Mouse (Mus musculus): Measurements from ENCODE around the gene Mtus2. TPM values are rescaled to one million over a fixed set of nuclear protein-coding genes. Genes with fewer than 3 reads are reported as not detected.

The Mtus2 gene
- total RNA-seq, 2 experiments from 2014 or later = 38.4 to 42.0 TPM

- no peak for TF ChIP-seq CTCF (IDR thresholded peaks at IDR 0.05)
- intact Hi-C loops (cut with DNase I) = no loop called here
- peak; percentile 33 to 36 for DNase-seq (ENCODE audit: extremely low spot score in 1 of 2, low spot score in 2 of 2)
- peak overlapping the region; percentile 96 for H3K27ac ChIP-seq
- H3K4me3 ChIP-seq = peak overlapping the region; percentile 66
These were observed 2.0 kb downstream of the Mtus2 start for GRCm38 (mm10) chr5:147959088-147959487.

GRCm38 (mm10) chr5:147960793-147961192, 3.7 kb downstream of the Mtus2 start:
- no peak overlapping the region for H3K27ac ChIP-seq
- H3K4me3 ChIP-seq = no peak overlapping the region
- intact Hi-C loops (cut with DNase I) = no loop called here
- DNase-seq (ENCODE audit: extremely low spot score in 1 of 2, low spot score in 2 of 2) = no peak
- TF ChIP-seq CTCF (IDR thresholded peaks at IDR 0.05) = peak; percentile 29

- Histone ChIP-seq H3K4me3 (no peak overlapping the region), H3K27ac (no peak overlapping the region)
- TF ChIP-seq CTCF (IDR thresholded peaks at IDR 0.05) = no peak
- intact Hi-C loops (cut with DNase I) = no loop called here
- DNase-seq (ENCODE audit: extremely low spot score in 1 of 2, low spot score in 2 of 2) = no peak
These were observed 6.9 kb downstream of the Mtus2 start for GRCm38 (mm10) chr5:147963820-147964580.

- TF ChIP-seq CTCF (IDR thresholded peaks at IDR 0.05) = peak; percentile 53
- DNase-seq (ENCODE audit: extremely low spot score in 1 of 2, low spot score in 2 of 2) = no peak
- intact Hi-C loops (cut with DNase I) = no loop called here
- Histone ChIP-seq H3K4me3 (no peak overlapping the region), H3K27ac (no peak overlapping the region)
These were observed 7.7 kb downstream of the Mtus2 start for GRCm38 (mm10) chr5:147964776-147965175.

GRCm38 (mm10) chr5:147966646-147967045, 9.5 kb downstream of the Mtus2 start:
- TF ChIP-seq CTCF (IDR thresholded peaks at IDR 0.05) = no peak
- no peak overlapping the region for H3K4me3 ChIP-seq
- intact Hi-C loops (cut with DNase I) = no loop called here
- DNase-seq (ENCODE audit: extremely low spot score in 1 of 2, low spot score in 2 of 2) = no peak
- H3K27ac ChIP-seq = no peak overlapping the region

GRCm38 (mm10) chr5:147969566-147969965, 12.4 kb downstream of the Mtus2 start:
- no peak for DNase-seq (ENCODE audit: extremely low spot score in 1 of 2, low spot score in 2 of 2)
- intact Hi-C loops (cut with DNase I) = no loop called here
- TF ChIP-seq CTCF (IDR thresholded peaks at IDR 0.05) = no peak
- Histone ChIP-seq H3K27ac (no peak overlapping the region), H3K4me3 (no peak overlapping the region)

GRCm38 (mm10) chr5:147976001-147976400, 18.9 kb downstream of the Mtus2 start:
- no peak for TF ChIP-seq CTCF (IDR thresholded peaks at IDR 0.05)
- no peak overlapping the region for H3K4me3 ChIP-seq
- no peak overlapping the region for H3K27ac ChIP-seq
- DNase-seq (ENCODE audit: extremely low spot score in 1 of 2, low spot score in 2 of 2) = no peak
- intact Hi-C loops (cut with DNase I) = no loop called here

GRCm38 (mm10) chr5:147980606-147981005, 23.5 kb downstream of the Mtus2 start:
- DNase-seq (ENCODE audit: extremely low spot score in 1 of 2, low spot score in 2 of 2) = peak; percentile 33 to 35
- intact Hi-C loops (cut with DNase I) = no loop called here
- Histone ChIP-seq H3K4me3 (no peak overlapping the region), H3K27ac (peak overlapping the region; percentile 45; the same call in 1 of the 2 replicates)
- no peak for TF ChIP-seq CTCF (IDR thresholded peaks at IDR 0.05)

GRCm38 (mm10) chr5:147990289-147990688, 33.2 kb downstream of the Mtus2 start:
- no peak for DNase-seq (ENCODE audit: extremely low spot score in 1 of 2, low spot score in 2 of 2)
- intact Hi-C loops (cut with DNase I) = no loop called here
- TF ChIP-seq CTCF (IDR thresholded peaks at IDR 0.05) = peak; percentile 29
- H3K27ac ChIP-seq = no peak overlapping the region
- no peak overlapping the region for H3K4me3 ChIP-seq

- H3K27ac ChIP-seq = no peak overlapping the region
- H3K4me3 ChIP-seq = no peak overlapping the region
- DNase-seq (ENCODE audit: extremely low spot score in 1 of 2, low spot score in 2 of 2) = no peak
- intact Hi-C loops (cut with DNase I) = no loop called here
- TF ChIP-seq CTCF (IDR thresholded peaks at IDR 0.05) = no peak
These were observed 33.7 kb downstream of the Mtus2 start for GRCm38 (mm10) chr5:147990775-147991174.

- Histone ChIP-seq H3K27ac (no peak overlapping the region), H3K4me3 (no peak overlapping the region)
- DNase-seq (ENCODE audit: extremely low spot score in 1 of 2, low spot score in 2 of 2) = no peak
- intact Hi-C loops (cut with DNase I) = no loop called here
- no peak for TF ChIP-seq CTCF (IDR thresholded peaks at IDR 0.05)
These were observed 35.7 kb downstream of the Mtus2 start for GRCm38 (mm10) chr5:147992581-147993378.

- Histone ChIP-seq H3K4me3 (no peak overlapping the region), H3K27ac (no peak overlapping the region)
- DNase-seq (ENCODE audit: extremely low spot score in 1 of 2, low spot score in 2 of 2) = no peak
- intact Hi-C loops (cut with DNase I) = no loop called here
- no peak for TF ChIP-seq CTCF (IDR thresholded peaks at IDR 0.05)
These were observed 48.1 kb downstream of the Mtus2 start for GRCm38 (mm10) chr5:148005263-148005662.
